Mouse (Mus musculus): ENCODE data around the gene Zfp385c. TPM values are rescaled to one million over a fixed set of nuclear protein-coding genes. Genes with fewer than 3 reads are reported as not detected.

Gene Zfp385c
- total RNA-seq, 2 experiments from 2014 or later, result 0.62 to 1.5 TPM

GRCm38 (mm10) chr11:100579116-100579799 lies 113.0 kb downstream of the Zfp385c start:
- DNase-seq, result no peak
- intact Hi-C loops (cut with DNase I; ENCODE audit: low total_unique reads), result no loop called here

- intact Hi-C loops (cut with DNase I; ENCODE audit: low total_unique reads), result no loop called here
- DNase-seq, result no peak
These were observed 114.2 kb downstream of the Zfp385c start for GRCm38 (mm10) chr11:100577852-100578599.

Other genes starting within 250 kb of the Zfp385c start
- gene Klhl11, start 219.7 kb downstream of the Zfp385c start, total RNA-seq (2021), result 1 to 10 TPM; 6.5 to 6.9 TPM
- 10 to 100 TPM; 16.4 to 19.9 TPM for gene Acly, start 164.5 kb downstream of the Zfp385c start, total RNA-seq (2021)
- under 1 TPM; 0.14 to 0.16 TPM for gene Ttc25, start 146.8 kb downstream of the Zfp385c start, total RNA-seq (2021)
- gene Cnp, start 117.6 kb downstream of the Zfp385c start, total RNA-seq (2021), result 10 to 100 TPM; 10.7 to 32.2 TPM
- 10 to 100 TPM; 21.2 to 23.4 TPM for gene Nkiras2, start 73.2 kb downstream of the Zfp385c start, total RNA-seq (2021)
- gene Dnajc7, start 72.3 kb downstream of the Zfp385c start, total RNA-seq (2021), result 100 to 1,000 TPM; 143 to 179 TPM
- under 1 TPM; 0.35 to 0.39 TPM for gene Dhx58, start 11.8 kb upstream of the Zfp385c start, total RNA-seq (2021)
- 10 to 100 TPM; 11.2 to 12.5 TPM for gene Kat2a, start 20.0 kb upstream of the Zfp385c start, total RNA-seq (2021)
- not detected for gene Hspb9, start 21.4 kb upstream of the Zfp385c start, total RNA-seq (2021)
- 10 to 100 TPM; 49.1 to 49.4 TPM for gene Rab5c, start 45.8 kb upstream of the Zfp385c start, total RNA-seq (2021)
- gene Kcnh4, start 67.5 kb upstream of the Zfp385c start, total RNA-seq (2021), result not detected
- gene Hcrt, start 70.5 kb upstream of the Zfp385c start, total RNA-seq (2021), result not detected
- gene Ghdc, start 78.5 kb upstream of the Zfp385c start, total RNA-seq (2021), result 1 to 10 TPM; 5.6 to 7.1 TPM
- 100 to 1,000 TPM in 1 of 2 experiments, 10 to 100 TPM in 1; 100.0 to 110 TPM for gene Stat5b, start 158.3 kb upstream of the Zfp385c start, total RNA-seq (2021)
- gene Stat5a, start 166.9 kb upstream of the Zfp385c start, total RNA-seq (2021), result 10 to 100 TPM; 17.9 to 21.5 TPM
- gene Stat3, start 247.1 kb upstream of the Zfp385c start, total RNA-seq (2021), result 10 to 100 TPM; 41.7 to 43.6 TPM